Mouse (Mus musculus) spleen, postnatal 14 days (tissue): ENCODE measurements around the gene Rai1.

Experiments used
- DNase-seq, 2 experiments: peaks; one replicate each; pipeline ENCODE4 v3.0.0; 2021 to 2022; ENCODE audit warnings: low spot score in 2 of 2

Gene Rai1

DNA sequence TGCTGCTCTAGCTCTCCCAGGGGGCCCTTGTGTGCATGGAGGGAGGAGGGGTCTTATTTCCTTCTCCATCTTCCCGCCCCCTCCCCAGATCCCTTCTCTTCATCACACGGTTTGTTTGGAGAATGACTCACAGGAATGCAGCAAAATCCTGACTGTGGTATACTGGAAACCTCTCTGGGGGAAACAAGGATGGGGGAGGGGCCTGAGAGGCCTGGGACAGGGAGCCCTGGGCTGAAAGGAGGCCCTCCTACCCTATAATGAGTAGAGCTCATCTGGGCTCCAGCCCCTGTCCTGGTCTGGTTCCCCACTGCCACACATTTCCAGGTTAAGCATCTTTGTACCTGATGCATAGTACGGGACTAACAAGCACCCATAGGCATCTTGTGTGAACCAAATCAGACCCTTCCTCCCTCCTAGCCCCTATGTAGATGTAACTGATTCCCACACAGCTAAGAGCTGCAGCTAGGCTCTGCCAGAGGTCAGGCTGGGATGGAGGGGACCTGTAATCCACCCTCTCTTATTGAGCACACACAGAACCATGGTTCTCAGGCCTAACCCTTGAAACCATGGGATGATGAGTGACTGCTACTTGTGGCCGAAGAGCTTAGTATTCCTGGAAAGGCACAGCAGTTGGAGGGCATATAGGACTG, 23.2 kb downstream of the Rai1 start:
- no peak for DNase-seq

DNA sequence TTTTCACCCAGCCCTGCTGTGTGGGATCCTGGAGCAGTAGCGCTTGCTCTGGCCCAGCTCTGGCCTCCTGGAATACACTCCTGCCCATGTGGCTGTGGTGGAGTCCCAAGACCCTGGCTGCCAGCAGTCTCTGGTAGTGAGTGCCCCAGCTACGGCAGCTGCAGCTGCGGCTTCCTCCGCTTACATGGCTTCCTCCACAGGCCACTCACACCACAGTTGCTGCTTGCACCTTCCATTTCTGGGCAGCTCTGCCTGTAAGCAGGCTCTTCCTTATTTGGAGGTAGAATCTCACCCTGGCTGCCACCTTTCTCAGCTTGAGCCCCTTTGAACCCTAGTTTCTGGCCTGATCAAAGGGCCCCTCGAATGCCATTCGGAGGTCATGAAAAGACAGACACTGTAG, 25.7 kb downstream of the Rai1 start:
- DNase-seq = no peak

DNA sequence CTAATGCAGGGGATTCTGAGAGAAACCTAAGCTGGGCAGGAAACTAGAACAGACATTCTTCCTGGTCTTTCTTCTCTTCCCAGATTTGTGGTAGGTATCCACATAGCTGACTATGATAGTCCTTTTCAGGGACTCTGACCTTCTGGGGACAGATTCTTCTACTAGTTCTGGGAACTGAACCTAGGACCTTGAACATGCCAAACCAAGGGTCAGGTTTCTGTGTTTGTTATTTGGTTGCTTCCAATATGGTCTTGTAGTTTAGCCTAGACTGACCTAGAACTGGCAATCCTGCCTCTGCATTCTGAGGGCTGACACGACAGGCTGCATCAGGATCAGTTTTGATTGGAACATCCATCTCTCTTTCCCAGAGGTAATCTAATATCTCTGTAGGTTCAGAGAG, 27.2 kb downstream of the Rai1 start:
- no peak for DNase-seq

GRCm38 (mm10) chr11:60136491-60136890, 31.7 kb downstream of the Rai1 start:
- DNase-seq = no peak

DNA sequence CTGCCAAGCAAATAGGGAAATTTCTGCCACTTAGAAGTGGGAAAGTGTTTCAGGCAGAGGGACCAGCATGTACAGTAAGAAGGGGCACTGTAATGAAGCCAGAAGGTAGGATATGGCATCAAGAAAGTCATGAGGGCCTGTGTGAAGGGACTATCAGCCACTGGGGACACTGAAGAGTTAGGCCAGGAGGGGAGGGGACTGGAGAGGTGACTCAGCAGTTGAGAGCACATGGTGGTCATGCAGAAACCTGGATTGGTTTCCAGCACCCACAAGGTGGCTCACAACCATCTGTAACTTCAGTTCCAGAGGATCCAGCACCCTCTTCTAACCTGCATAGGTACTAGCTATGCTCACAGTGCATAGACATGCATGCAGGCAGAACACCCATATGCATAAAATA, 32.4 kb downstream of the Rai1 start:
- DNase-seq = no peak

- DNase-seq = no peak
These were observed 34.4 kb downstream of the Rai1 start for GRCm38 (mm10) chr11:60139141-60139733.

DNA sequence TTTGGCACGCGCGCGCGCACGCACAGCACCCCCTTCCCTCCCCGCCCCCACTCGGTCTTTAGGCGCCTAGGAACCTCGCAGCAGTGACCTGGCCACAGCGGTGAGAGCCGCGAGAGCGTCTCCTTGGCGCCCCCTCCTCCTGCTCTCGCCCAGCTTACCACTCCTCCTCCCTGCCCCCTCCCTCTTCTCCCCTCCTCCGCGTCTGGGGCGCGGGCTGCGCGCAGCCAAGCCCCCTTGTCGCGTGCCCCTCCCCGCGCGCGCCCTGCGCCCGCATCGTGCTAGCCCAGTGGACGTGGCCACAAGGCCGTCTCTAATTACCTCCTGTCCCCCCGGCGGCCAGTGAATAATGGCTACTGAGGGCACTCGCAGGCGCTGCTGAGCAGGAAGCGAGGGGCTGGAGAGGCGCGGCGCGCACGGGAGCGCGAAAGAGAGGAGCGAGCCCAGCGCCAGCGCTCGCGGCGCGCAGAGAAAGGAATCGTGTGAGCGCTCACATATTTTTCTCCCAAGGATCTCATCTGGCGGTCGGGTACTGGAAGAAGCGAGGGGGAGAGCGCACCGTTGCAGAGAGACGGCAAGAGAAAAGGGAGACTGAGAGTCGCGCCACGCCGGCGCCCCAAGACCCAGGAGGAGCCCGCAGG, 35.0 kb downstream of the Rai1 start:
- DNase-seq = no peak

- DNase-seq = no peak
These were observed 35.9 kb downstream of the Rai1 start for GRCm38 (mm10) chr11:60140586-60141284.

- DNase-seq = no peak
These were observed 36.4 kb downstream of the Rai1 start for GRCm38 (mm10) chr11:60141285-60141608.

- no peak for DNase-seq
These were observed 38.3 kb downstream of the Rai1 start for GRCm38 (mm10) chr11:60143086-60143485.

DNA sequence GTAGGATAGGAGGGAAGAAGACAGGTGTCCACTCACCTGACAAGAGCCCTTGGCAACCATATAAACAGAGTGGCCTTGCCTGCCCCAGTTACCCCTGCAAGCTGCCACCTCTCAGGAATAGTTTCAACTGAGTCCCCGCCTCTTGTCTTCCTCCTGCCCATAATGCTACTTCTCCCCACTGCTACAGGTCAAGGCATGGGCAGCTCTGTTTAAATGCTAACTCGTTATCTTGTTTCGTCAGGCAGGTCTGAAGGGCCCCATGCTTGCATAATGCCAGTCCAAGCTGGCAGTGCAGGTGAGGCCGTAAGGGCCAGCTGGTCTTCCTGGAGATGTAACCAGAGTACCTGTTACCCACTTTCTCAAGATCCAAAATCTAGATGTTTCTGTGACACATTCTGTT, 41.4 kb downstream of the Rai1 start:
- DNase-seq = no peak

- no peak for DNase-seq
These were observed 43.8 kb downstream of the Rai1 start for GRCm38 (mm10) chr11:60148591-60148990.

DNA sequence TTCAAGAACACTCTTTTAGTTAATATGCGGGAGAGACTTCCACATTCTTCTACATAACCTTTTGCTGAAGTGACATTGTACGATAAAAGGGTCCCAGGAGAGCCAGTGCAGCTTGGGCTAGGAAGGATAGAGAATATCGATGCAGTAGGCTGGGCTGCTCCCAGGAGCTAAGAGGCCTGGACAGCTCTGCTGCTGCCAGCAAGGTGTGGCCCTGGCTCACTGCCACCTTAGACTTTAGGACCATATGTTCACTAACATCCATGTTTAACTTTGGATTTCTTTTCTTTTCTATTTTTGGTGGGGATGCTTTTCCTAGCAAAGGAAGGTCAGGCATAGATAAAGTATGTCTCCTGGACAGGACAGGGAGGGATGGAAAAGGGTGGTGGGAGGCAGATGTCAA, 44.3 kb downstream of the Rai1 start:
- DNase-seq = no peak

GRCm38 (mm10) chr11:60150677-60151076, 45.9 kb downstream of the Rai1 start:
- DNase-seq = no peak

- DNase-seq = no peak
These were observed 47.5 kb downstream of the Rai1 start for GRCm38 (mm10) chr11:60152339-60152738.

GRCm38 (mm10) chr11:60153936-60154335, 49.1 kb downstream of the Rai1 start:
- no peak for DNase-seq

- no peak for DNase-seq
These were observed 50.9 kb downstream of the Rai1 start for GRCm38 (mm10) chr11:60155690-60156089.

GRCm38 (mm10) chr11:60158271-60158670, 53.5 kb downstream of the Rai1 start:
- DNase-seq = no peak

DNA sequence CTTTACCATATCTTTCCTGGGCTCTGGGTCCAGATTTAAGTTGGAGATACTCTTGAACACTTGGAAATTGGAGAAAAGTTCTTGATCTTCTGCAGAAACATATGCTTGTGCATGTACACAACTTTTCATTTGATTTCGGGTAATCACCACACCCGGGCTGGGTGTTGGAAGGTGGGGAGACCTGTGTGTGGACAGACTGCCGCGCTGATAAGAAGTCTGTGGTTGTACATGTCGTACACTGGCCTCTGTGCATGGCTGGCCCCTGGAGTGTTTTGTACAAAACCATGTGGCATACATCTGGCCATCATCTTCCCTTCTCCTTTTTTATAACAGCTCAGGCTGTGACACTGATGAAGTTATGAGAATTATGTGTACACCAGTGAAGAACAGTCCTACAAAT, 55.1 kb downstream of the Rai1 start:
- DNase-seq = no peak

- DNase-seq = no peak
These were observed 55.8 kb downstream of the Rai1 start for GRCm38 (mm10) chr11:60160454-60161114.

DNA sequence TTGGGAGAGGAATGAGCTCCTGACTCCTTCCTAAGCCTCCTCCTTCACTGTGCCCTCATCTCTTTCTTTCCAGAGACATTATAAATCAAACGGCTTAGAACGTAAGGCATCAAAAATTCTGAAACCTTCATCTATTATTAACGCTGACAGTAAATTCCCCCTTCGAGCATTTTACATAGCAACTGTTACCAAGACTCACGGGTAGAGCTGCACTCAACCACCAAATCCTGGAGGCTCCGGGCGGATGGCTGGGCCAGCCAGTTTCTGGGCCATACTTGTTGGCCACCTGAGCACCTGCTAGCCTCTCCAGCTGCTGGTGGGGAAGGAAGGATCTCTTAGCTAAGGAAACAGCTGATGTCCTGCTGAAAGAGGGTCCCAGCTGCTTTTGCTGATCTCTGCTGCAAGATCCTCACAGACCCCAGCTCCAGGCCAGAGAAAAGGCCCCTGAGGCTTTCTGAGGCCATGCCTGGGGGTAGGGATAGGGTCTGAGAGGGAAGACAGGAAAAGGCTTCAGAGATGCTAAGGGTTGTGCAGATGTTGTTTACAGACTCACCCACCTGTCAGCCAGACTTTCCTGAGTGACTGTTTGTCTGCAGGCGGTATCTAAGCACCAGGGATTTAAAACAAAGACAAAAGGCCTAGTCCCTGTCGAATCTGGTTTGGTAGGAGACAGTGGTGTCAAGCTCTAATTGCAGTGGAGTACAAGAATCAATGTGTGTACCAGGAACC, 56.5 kb downstream of the Rai1 start:
- DNase-seq = no peak

GRCm38 (mm10) chr11:60162547-60162946, 57.7 kb downstream of the Rai1 start:
- DNase-seq = no peak
